Mouse (Mus musculus): ENCODE data around the gene Gfpt1.

- TF ChIP-seq POLR2A (IDR thresholded peaks at IDR 0.05; ENCODE audit: low read depth, low read length) (no peak), CTCF (IDR thresholded peaks at IDR 0.05; ENCODE audit: extremely low read depth, insufficient read depth, insufficient read length, insufficient replicate concordance) (no peak)
Measured at GRCm38 (mm10) chr6:86994254-86994653, 48.4 kb upstream of the Gfpt1 start.

Data from spleen, adult 2 months (tissue).